ENCODE assay signal across 12 mouse cellular contexts in the genomic region with DNA sequence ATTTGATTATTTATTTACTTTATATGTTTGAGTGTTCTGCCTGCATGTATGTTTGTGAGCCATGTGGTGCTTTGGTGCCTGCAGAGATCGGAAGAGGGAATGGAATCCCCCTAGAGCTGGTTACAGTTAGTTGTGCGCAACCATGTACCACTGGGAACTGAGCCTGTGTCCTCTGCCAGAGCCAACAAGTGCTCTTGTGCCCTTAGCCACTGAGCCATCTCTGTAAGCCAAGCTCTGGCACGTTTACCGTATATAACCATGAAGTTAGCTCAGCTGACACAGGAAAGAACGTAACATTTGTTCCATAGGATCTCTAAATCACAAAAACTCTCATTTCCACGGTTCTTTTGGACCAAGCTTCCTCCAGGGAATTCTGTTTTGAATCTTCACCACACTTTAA. TPM values are rescaled to one million over a fixed set of nuclear protein-coding genes. Genes with fewer than 3 reads are reported as not detected.
A peak's percentile ranks its signal among the peaks of the same experiment; 100 is the strongest.
DNase-seq lines count a peak whose midpoint lies in the region; ATAC-seq and TF ChIP-seq lines count a peak whose summit lies in the region.
"Had no signal": no experiment of that assay in that cellular context is flagged by ENCODE, and none has a peak within 500 bp of the region (broad histone marks: within the 10 kb centered on the region; RNA-seq: fewer than 3 reads in every experiment).

No protein-coding gene starts in this region.

- no peak for ATAC-seq in hindbrain, embryonic 11.5 days (ENCODE audit: low FRiP score)

- DNase-seq in adrenal gland, postnatal 14 days = peak; percentile 16
- no peak for DNase-seq in adrenal gland, adult 18-20 months (ENCODE audit: low spot score in 2 of 2)
- no peak for DNase-seq in hindbrain, embryonic 11.5 days (ENCODE audit: low spot score)
- DNase-seq in hindbrain, embryonic 10.5 days (ENCODE audit: low spot score) = no peak
- DNase-seq in limb, embryonic 10.5 days (ENCODE audit: low spot score) = no peak
- no peak for DNase-seq in urinary bladder, postnatal 25 days (ENCODE audit: low spot score)
- DNase-seq in left cerebral cortex, adult 9 months (ENCODE audit: low spot score in 2 of 2) = no peak
- DNase-seq: adrenal gland, adult 2 months; cerebellum, adult 11 months; lung, postnatal 14 days had no signal

- H3K9me3 ChIP-seq in hindbrain, embryonic 11.5 days (ENCODE audit: control insufficient read depth, low read length) = no peaks in the 10 kb centered on the region
- no peaks in the 10 kb centered on the region for H3K9me3 ChIP-seq in hindbrain, embryonic 10.5 days
- no peaks in the 10 kb centered on the region for H3K9me3 ChIP-seq in E14TG2a.4 (ENCODE audit: low read length)
- H3K9me3 ChIP-seq in limb, embryonic 10.5 days (replicated peaks) = no peaks in the 10 kb centered on the region
- H3K9me3 ChIP-seq: kidney, embryonic 15.5 days had no signal

- H3K9ac ChIP-seq in hindbrain, embryonic 11.5 days (ENCODE audit: low read depth, low read length) = no peak overlapping the region
- H3K9ac ChIP-seq: kidney, embryonic 15.5 days had no signal

- H3K27ac ChIP-seq in hindbrain, embryonic 11.5 days (ENCODE audit: low read depth, low read length) = no peak overlapping the region
- no peak overlapping the region for H3K27ac ChIP-seq in hindbrain, embryonic 10.5 days
- no peak overlapping the region for H3K27ac ChIP-seq in limb, embryonic 10.5 days
- H3K27ac ChIP-seq: kidney, embryonic 15.5 days had no signal

- 86% methylated on average over 6 of the region's 6 CpGs for WGBS in hindbrain, embryonic 11.5 days
- 87% methylated on average over 6 of the region's 6 CpGs for WGBS in hindbrain, embryonic 10.5 days
- WGBS in limb, embryonic 10.5 days = 87% methylated on average over 6 of the region's 6 CpGs

- H3K4me2 ChIP-seq in hindbrain, embryonic 11.5 days (replicated peaks; ENCODE audit: low read depth, low read length) = 0 out of 2 replicates have a peak overlapping the region, but pooled peaks have one; percentile 80

- no peak overlapping the region for H3K4me3 ChIP-seq in hindbrain, embryonic 11.5 days (ENCODE audit: low read depth, low read length)
- H3K4me3 ChIP-seq in hindbrain, embryonic 10.5 days = no peak overlapping the region
- H3K4me3 ChIP-seq in E14TG2a.4 (replicated peaks; ENCODE audit: low read length) = peak overlapping the region; percentile 89
- 0 out of 2 replicates have a peak overlapping the region, but pooled peaks have one; percentile 82 for H3K4me3 ChIP-seq in limb, embryonic 10.5 days
- H3K4me3 ChIP-seq: kidney, embryonic 15.5 days had no signal

- 0 out of 2 replicates have a peak, but pooled peaks cover 3% of the 10 kb centered on the region for H3K36me3 ChIP-seq in hindbrain, embryonic 11.5 days (ENCODE audit: control insufficient read depth, insufficient read depth, low read length)
- H3K36me3 ChIP-seq in hindbrain, embryonic 10.5 days = peaks cover 44% of the 10 kb centered on the region
- peaks cover 55% of the 10 kb centered on the region for H3K36me3 ChIP-seq in E14TG2a.4 (ENCODE audit: insufficient read depth, low read length)
- peaks cover 44% of the 10 kb centered on the region for H3K36me3 ChIP-seq in limb, embryonic 10.5 days

- TF ChIP-seq CTCF in E14TG2a.4 (conservative IDR thresholded peaks at IDR 0.05; ENCODE audit: low read length) = no peak

- H3K27me3 ChIP-seq in hindbrain, embryonic 11.5 days (ENCODE audit: control insufficient read depth, insufficient read depth, low read length) = no peaks in the 10 kb centered on the region
- H3K27me3 ChIP-seq in hindbrain, embryonic 10.5 days (ENCODE audit: insufficient read depth, poor library complexity, severe bottlenecking) = peaks cover 8% of the 10 kb centered on the region; the same call in 1 of the 2 replicates
- no peaks in the 10 kb centered on the region for H3K27me3 ChIP-seq in E14TG2a.4 (ENCODE audit: insufficient read depth, low read length)
- no peaks in the 10 kb centered on the region for H3K27me3 ChIP-seq in limb, embryonic 10.5 days (ENCODE audit: low read depth, poor library complexity, severe bottlenecking)
- H3K27me3 ChIP-seq: kidney, embryonic 15.5 days had no signal

- H3K4me1 ChIP-seq in hindbrain, embryonic 11.5 days (replicated peaks; ENCODE audit: control insufficient read depth, insufficient read depth, low read length) = peaks cover 10% of the 10 kb centered on the region; the same call in 1 of the 2 replicates
- H3K4me1 ChIP-seq in hindbrain, embryonic 10.5 days (replicated peaks) = peaks cover 32% of the 10 kb centered on the region
- peaks cover 84% of the 10 kb centered on the region for H3K4me1 ChIP-seq in E14TG2a.4 (replicated peaks; ENCODE audit: low read depth, low read length)
- H3K4me1 ChIP-seq in limb, embryonic 10.5 days = peaks cover 35% of the 10 kb centered on the region

RNA-seq across cellular contexts. Expression of a gene that starts 2.6 kb away (rescaled TPM):
- total RNA-seq in adrenal gland, postnatal 14 days (2021) = 78.1 and 86.7 TPM in 2 replicates
- 10 to 100 TPM; 77.1 to 82.5 TPM for total RNA-seq in adrenal gland, adult 18-20 months (2021)
- 78.8 and 79.6 TPM in 2 replicates for polyA plus RNA-seq in hindbrain, embryonic 11.5 days (2014; fragmentation: Nextera tagmentation; extraction: Ambion mirVana)
- polyA plus RNA-seq in hindbrain, embryonic 10.5 days (2016; fragmentation: Nextera tagmentation; extraction: Ambion mirVana) = 67.7 and 76.4 TPM in 2 replicates
- 65.1 and 65.5 TPM in 2 replicates for polyA plus RNA-seq in limb, embryonic 10.5 days (2016; fragmentation: Nextera tagmentation; extraction: Ambion mirVana)

Comparison
In these comparisons a context has a peak if more than half of its experiments do, and no peak if none do; other contexts are left out.
1. H3K4me3 ChIP-seq: peak in E14TG2a.4 (single experiment) and limb, embryonic 10.5 days (single experiment); none in hindbrain, embryonic 11.5 days (single experiment) and hindbrain, embryonic 10.5 days (single experiment).